8 mouse cellular contexts compared by ENCODE assay signal in genomic region chr7:101011681-101012367, GRCm38 (mm10). TPM values are rescaled to one million over a fixed set of nuclear protein-coding genes. Genes with fewer than 3 reads are reported as not detected.
DNase-seq lines count a peak whose midpoint lies in the region; ATAC-seq and TF ChIP-seq lines count a peak whose summit lies in the region.

No protein-coding gene starts in this region.

- no peak overlapping the region for H3K9ac ChIP-seq in MEL (ENCODE audit: control insufficient read depth, low read depth, low read length, poor library complexity, severe bottlenecking)
- H3K9ac ChIP-seq in limb, embryonic 14.5 days (ENCODE audit: low read depth, low read length, severe bottlenecking) = peak overlapping the region; percentile 53
- H3K9ac ChIP-seq in midbrain, embryonic 14.5 days (replicated peaks; ENCODE audit: low read length) = peak overlapping the region; percentile 46; the same call in 1 of the 2 replicates

- TF ChIP-seq POLR2A in MEL (IDR thresholded peaks at IDR 0.05; ENCODE audit: control insufficient read depth in 1 of 2, insufficient read depth in 1 of 2, low read depth in 1 of 2, low read length in 2 of 2, poor library complexity in 1 of 2) = no peak
- no peak for TF ChIP-seq POLR2A in brain, embryonic 14.5 days (IDR thresholded peaks at IDR 0.05; ENCODE audit: borderline replicate concordance, extremely low read depth, insufficient read depth, insufficient read length, poor library complexity, severe bottlenecking)
- TF ChIP-seq POLR2A in limb, embryonic 14.5 days (IDR thresholded peaks at IDR 0.05; ENCODE audit: borderline replicate concordance, extremely low read depth, insufficient read depth, insufficient read length) = no peak
- no peak for TF ChIP-seq POLR2A in spleen, adult 2 months (IDR thresholded peaks at IDR 0.05; ENCODE audit: low read depth, low read length)

- intact Hi-C loops in gastrocnemius, postnatal 14 days (cut with DNase I; ENCODE audit: low total_unique reads) = no loop called here

- no peak for TF ChIP-seq RAD21 in MEL (IDR thresholded peaks at IDR 0.05; ENCODE audit: low read depth, low read length)

- H3K9me3 ChIP-seq in MEL (replicated peaks; ENCODE audit: insufficient read depth, low read length) = no peaks in the 10 kb centered on the region
- H3K9me3 ChIP-seq in limb, embryonic 14.5 days (ENCODE audit: control insufficient read depth, low read length) = no peaks in the 10 kb centered on the region
- H3K9me3 ChIP-seq in midbrain, embryonic 14.5 days (ENCODE audit: control insufficient read depth, low read length) = no peaks in the 10 kb centered on the region

- no peaks in the 10 kb centered on the region for H3K36me3 ChIP-seq in MEL (ENCODE audit: control insufficient read depth in 1 of 2, insufficient read depth in 2 of 2, low read length in 2 of 2)
- no peaks in the 10 kb centered on the region for H3K36me3 ChIP-seq in limb, embryonic 14.5 days (ENCODE audit: control insufficient read depth, insufficient read depth, low read length)
- no peaks in the 10 kb centered on the region for H3K36me3 ChIP-seq in midbrain, embryonic 14.5 days (ENCODE audit: control insufficient read depth, insufficient read depth, low read length)
- H3K36me3 ChIP-seq in spleen, adult 2 months (ENCODE audit: control insufficient read depth, insufficient read depth, low read length) = no peaks in the 10 kb centered on the region

- peaks cover 2 to 5% of the 10 kb centered on the region in 2 experiments; a peak in 3 of 4 replicates for H3K27me3 ChIP-seq in MEL (ENCODE audit: control insufficient read depth in 1 of 2, insufficient read depth in 2 of 2, low read length in 2 of 2)
- H3K27me3 ChIP-seq in limb, embryonic 14.5 days (ENCODE audit: control insufficient read depth, insufficient read depth, low read length) = peaks cover 27% of the 10 kb centered on the region
- H3K27me3 ChIP-seq in midbrain, embryonic 14.5 days (ENCODE audit: control insufficient read depth, insufficient read depth, low read length) = peaks cover 40% of the 10 kb centered on the region
- peaks cover 4% of the 10 kb centered on the region for H3K27me3 ChIP-seq in spleen, adult 2 months (ENCODE audit: control insufficient read depth, insufficient read depth, low read length)

- no peaks in the 10 kb centered on the region for H3K79me2 ChIP-seq in MEL (ENCODE audit: control insufficient read depth, insufficient read depth, low read length, poor library complexity)

- peak; percentile 27 for DNase-seq in MEL (ENCODE audit: low read depth, low spot score)
- DNase-seq in brain, embryonic 14.5 days (ENCODE audit: low read depth) = peak; percentile 69
- DNase-seq in gastrocnemius, postnatal 14 days = peak; percentile 87
- DNase-seq in induced T-regulatory cell, adult 2 months (ENCODE audit: low read depth) = peak; percentile 59
- DNase-seq in limb, embryonic 14.5 days (ENCODE audit: low spot score) = peak; percentile 61
- peak; percentile 64 for DNase-seq in midbrain, embryonic 14.5 days
- DNase-seq in spleen, adult 2 months (ENCODE audit: low read depth in 1 of 2, low spot score in 2 of 2) = peak in 1 of 2 experiments; percentile 32
- DNase-seq in cerebellum, adult 11 months = no peak

- no peaks in the 10 kb centered on the region for H3K4me1 ChIP-seq in MEL (ENCODE audit: control insufficient read depth in 1 of 2, insufficient read depth in 2 of 2, low read length in 2 of 2)
- peaks cover 10% of the 10 kb centered on the region; the same call in 1 of the 2 replicates for H3K4me1 ChIP-seq in limb, embryonic 14.5 days (ENCODE audit: control insufficient read depth, insufficient read depth, low read length)
- H3K4me1 ChIP-seq in midbrain, embryonic 14.5 days (ENCODE audit: control insufficient read depth, insufficient read depth, low read length) = peaks cover 9% of the 10 kb centered on the region; the same call in 1 of the 2 replicates
- H3K4me1 ChIP-seq in spleen, adult 2 months (ENCODE audit: control insufficient read depth, insufficient read depth, insufficient read length) = peaks cover 8% of the 10 kb centered on the region

- ATAC-seq in limb, embryonic 14.5 days (ENCODE audit: low FRiP score, low read depth) = peak; percentile 88; the same call in 1 of the 2 replicates
- ATAC-seq in midbrain, embryonic 14.5 days (ENCODE audit: low FRiP score, low TSS enrichment) = peak; percentile 75; the same call in 1 of the 2 replicates

- TF ChIP-seq EP300 in MEL (IDR thresholded peaks at IDR 0.05; ENCODE audit: low read depth in 1 of 2, low read length in 2 of 2) = no peak

- H3K4me2 ChIP-seq in limb, embryonic 14.5 days (replicated peaks; ENCODE audit: low read depth, low read length, severe bottlenecking) = peak overlapping the region; percentile 97
- peak overlapping the region; percentile 94 for H3K4me2 ChIP-seq in midbrain, embryonic 14.5 days (ENCODE audit: low read length)

- TF ChIP-seq CTCF in MEL (IDR thresholded peaks at IDR 0.05 in 2 of 3, conservative IDR thresholded peaks at IDR 0.05 in 1 of 3; ENCODE audit: control insufficient read depth in 1 of 3, insufficient read depth in 1 of 3, low read depth in 2 of 3, low read length in 3 of 3, poor library complexity in 1 of 3, severe bottlenecking in 1 of 3) = no peak
- TF ChIP-seq CTCF in brain, embryonic 14.5 days (IDR thresholded peaks at IDR 0.05; ENCODE audit: borderline replicate concordance, extremely low read depth, insufficient read depth, insufficient read length) = no peak
- TF ChIP-seq CTCF in spleen, adult 2 months (IDR thresholded peaks at IDR 0.05; ENCODE audit: extremely low read depth, insufficient read depth, insufficient read length, insufficient replicate concordance) = no peak

- WGBS in limb, embryonic 14.5 days = 0% methylated on average over 40 of the region's 53 CpGs
- WGBS in midbrain, embryonic 14.5 days = under 1% methylated on average over 53 of the region's 53 CpGs
- WGBS in spleen, adult 2 months = 1% methylated on average over 53 of the region's 53 CpGs

- H3K4me3 ChIP-seq in MEL (ENCODE audit: control insufficient read depth in 1 of 2, insufficient read depth in 1 of 2, low read depth in 2 of 2, low read length in 2 of 2) = peak overlapping the region in 1 of 2 experiments; percentile 3; a peak in 1 of 4 replicates
- H3K4me3 ChIP-seq in limb, embryonic 14.5 days (replicated peaks; ENCODE audit: low read length) = peak overlapping the region; percentile 56
- H3K4me3 ChIP-seq in midbrain, embryonic 14.5 days (replicated peaks; ENCODE audit: low read depth, low read length) = peak overlapping the region; percentile 45
- H3K4me3 ChIP-seq in spleen, adult 2 months (ENCODE audit: extremely low read depth, insufficient read depth, insufficient read length) = peak overlapping the region; percentile 57

- H3K27ac ChIP-seq in MEL (ENCODE audit: control insufficient read depth, low read depth, low read length) = no peak overlapping the region
- H3K27ac ChIP-seq in limb, embryonic 14.5 days (replicated peaks; ENCODE audit: low read depth, low read length) = no peak overlapping the region
- no peak overlapping the region for H3K27ac ChIP-seq in midbrain, embryonic 14.5 days (replicated peaks; ENCODE audit: low read depth, low read length)
- H3K27ac ChIP-seq in spleen, adult 2 months (ENCODE audit: insufficient read depth, low read length) = no peak overlapping the region

TF ChIP-seq in MEL, 35 proteins besides CTCF, POLR2A, EP300 and RAD21:
- TF ChIP-seq ZC3H11A (IDR thresholded peaks at IDR 0.05; ENCODE audit: low read depth, low read length) (no peak), MYB (IDR thresholded peaks at IDR 0.05; ENCODE audit: low read depth, low read length) (no peak), CHD2 (IDR thresholded peaks at IDR 0.05; ENCODE audit: low read length) (no peak), POLR2AphosphoS5 (IDR thresholded peaks at IDR 0.05; ENCODE audit: borderline replicate concordance, low read depth, low read length) (no peak)

RNA-seq across cellular contexts. Expression of gene P2ry2, which starts 0.8 kb away (rescaled TPM):
- 0.10 and 0.23 TPM in 2 replicates for total RNA-seq in MEL (2012; rRNA removed)
- under 1 TPM in 1 of 2 experiments, not detected in 1; 0.86 TPM for polyA plus RNA-seq in MEL (2012; ENCODE audit: insufficient read depth in 1 of 2, insufficient read length in 2 of 2, low read depth in 1 of 2, low replicate concordance in 2 of 2, missing spikeins in 1 of 2)
- 0.09 and 0.34 TPM in 2 replicates for polyA plus RNA-seq in brain, embryonic 14.5 days (2012; rRNA removed)
- total RNA-seq in gastrocnemius, postnatal 14 days (2021) = 10 to 100 TPM; 38.0 to 47.7 TPM
- polyA plus RNA-seq in limb, embryonic 14.5 days (2012; rRNA removed) = 2.0 and 2.1 TPM in 2 replicates
- polyA plus RNA-seq in limb, embryonic 14.5 days (2014; fragmentation: Nextera tagmentation; extraction: Ambion mirVana) = 2.2 and 3.2 TPM in 2 replicates
- 0.16 TPM in 1 of 2 replicates, not detected in the other for polyA plus RNA-seq in midbrain, embryonic 14.5 days (2014; fragmentation: Nextera tagmentation; extraction: Ambion mirVana)
- polyA plus RNA-seq in spleen, adult 2 months (2012; rRNA removed) = 7.7 and 8.9 TPM in 2 replicates

RNA-seq across cellular contexts. Expression of gene P2ry6, which starts 37.4 kb away (rescaled TPM):
- not detected in 2 replicates for total RNA-seq in MEL (2012; rRNA removed)
- not detected for polyA plus RNA-seq in MEL (2012; ENCODE audit: insufficient read depth in 1 of 2, insufficient read length in 2 of 2, low read depth in 1 of 2, low replicate concordance in 2 of 2, missing spikeins in 1 of 2)
- polyA plus RNA-seq in brain, embryonic 14.5 days (2012; rRNA removed) = 3.2 and 3.6 TPM in 2 replicates
- total RNA-seq in gastrocnemius, postnatal 14 days (2021) = 1 to 10 TPM; 1.6 to 2.1 TPM
- polyA plus RNA-seq in limb, embryonic 14.5 days (2012; rRNA removed) = 5.3 and 8.5 TPM in 2 replicates
- 5.9 and 6.5 TPM in 2 replicates for polyA plus RNA-seq in limb, embryonic 14.5 days (2014; fragmentation: Nextera tagmentation; extraction: Ambion mirVana)
- polyA plus RNA-seq in midbrain, embryonic 14.5 days (2014; fragmentation: Nextera tagmentation; extraction: Ambion mirVana) = 1.8 and 2.7 TPM in 2 replicates
- polyA plus RNA-seq in spleen, adult 2 months (2012; rRNA removed) = 36.0 and 46.0 TPM in 2 replicates
